Mouse (Mus musculus) C2C12 (cell line): ENCODE data around the gene Skp1a. TPM values are rescaled to one million over a fixed set of nuclear protein-coding genes. Genes with fewer than 3 reads are reported as not detected.

Experiments used
- H3K27me3 ChIP-seq: one replicate; pipeline ENCODE4 v1.6.1; 2011; ENCODE audit not compliant: control insufficient read depth, insufficient read depth, insufficient read length
- H3K36me3 ChIP-seq: one replicate; pipeline ENCODE4 v1.6.1; 2011; ENCODE audit not compliant: control insufficient read depth, insufficient read depth
- H3K4me3 ChIP-seq: one replicate; pipeline ENCODE4 v1.5.1; 2011; ENCODE audit warnings: mild to moderate bottlenecking, control low read depth; ENCODE audit not compliant: poor library complexity, insufficient read depth, severe bottlenecking
- H3K79me2 ChIP-seq: one replicate; pipeline ENCODE4 v1.6.1; 2011; ENCODE audit not compliant: control insufficient read depth, insufficient read depth
- H3K79me3 ChIP-seq: one replicate; pipeline ENCODE4 v1.6.1; 2011; ENCODE audit warnings: low read depth, control low read depth
- H3ac ChIP-seq: one replicate; pipeline ENCODE3; 2011; ENCODE audit warnings: low read depth; ENCODE audit not compliant: control insufficient read depth, insufficient read length
- CEBPB ChIP-seq: IDR thresholded peaks from one replicate; pipeline ENCODE4 v1.6.1; 2011; ENCODE audit warnings: low read depth, mild to moderate bottlenecking, control low read depth, moderate library complexity
- CTCF ChIP-seq: IDR thresholded peaks from one replicate; pipeline ENCODE4 v1.5.1; 2011; ENCODE audit not compliant: control insufficient read depth, insufficient read depth, insufficient read length
- FOSL1 ChIP-seq: IDR thresholded peaks from one replicate; pipeline ENCODE4 v1.8.0; 2011; ENCODE audit warnings: mild to moderate bottlenecking, low read length; ENCODE audit not compliant: poor library complexity, insufficient read depth, severe bottlenecking
- MAX ChIP-seq: IDR thresholded peaks from one replicate; pipeline ENCODE4 v1.6.1; 2011; ENCODE audit warnings: mild to moderate bottlenecking, control low read depth
- MYOD1 ChIP-seq: IDR thresholded peaks from one replicate; pipeline ENCODE4 v1.6.1; 2011; ENCODE audit warnings: low read depth; ENCODE audit not compliant: control insufficient read depth, insufficient read length
- MYOG ChIP-seq: IDR thresholded peaks from one replicate; pipeline ENCODE4 v1.6.1; 2011; ENCODE audit not compliant: control insufficient read depth, insufficient read length; ENCODE audit errors: extremely low read depth
- USF1 ChIP-seq: IDR thresholded peaks from one replicate; pipeline ENCODE4 v1.6.1; 2011; ENCODE audit warnings: low read depth, mild to moderate bottlenecking, control low read depth, moderate library complexity
- polyA plus RNA-seq: library from polyadenylated mRNA; unstranded; fragments of >200 nt; fragmentation: generic; extraction: Trizol; gene quantifications from one replicate; pipeline ENCODE4 v1.2.1, GENCODE M21; 2012; ENCODE audit warnings: missing spikeins

Gene Skp1a
- polyA plus RNA-seq, 1 experiment = 149 TPM

DNA sequence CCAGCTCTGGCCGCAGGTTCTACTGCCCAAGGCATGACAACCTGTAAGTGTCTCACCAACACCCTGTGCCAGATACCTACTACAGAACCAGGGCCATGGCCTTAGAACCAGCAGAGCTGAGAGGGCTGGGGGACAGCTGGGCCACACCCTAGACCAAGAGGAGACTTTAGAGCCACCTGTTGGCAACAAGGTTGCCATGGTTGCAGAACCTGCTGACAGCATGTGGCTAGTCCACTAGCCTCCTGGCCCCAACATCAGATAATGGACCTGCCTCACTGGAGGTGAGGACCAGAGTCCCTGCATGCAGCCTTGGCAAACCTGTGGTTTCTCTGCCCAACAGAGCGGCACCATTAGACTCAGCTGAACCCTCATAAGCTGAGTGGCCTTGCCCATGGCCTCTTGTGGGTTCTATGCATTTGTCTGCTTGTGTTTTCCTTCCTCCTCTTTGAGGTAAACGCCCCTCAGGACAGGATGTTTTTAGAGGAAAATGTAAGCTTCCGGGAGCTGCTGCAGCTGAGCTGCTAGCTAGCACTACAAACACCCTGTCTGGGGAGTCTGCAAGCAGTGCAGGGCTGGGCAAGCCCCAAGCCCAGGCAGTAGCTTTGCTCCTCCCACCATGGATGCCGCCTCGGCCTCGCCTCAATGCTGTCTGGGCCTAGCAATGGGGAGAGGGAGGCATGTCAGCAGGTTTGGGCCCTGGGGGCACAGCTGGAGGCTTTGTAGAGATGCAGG is 36.5 kb downstream of the Skp1a start:
- Histone ChIP-seq H3ac (no peak overlapping the region), H3K36me3 (no peaks in the 10 kb centered on the region), H3K79me2 (no peaks in the 10 kb centered on the region), H3K4me3 (no peak overlapping the region), H3K27me3 (no peaks in the 10 kb centered on the region), H3K79me3 (no peaks in the 10 kb centered on the region)
- TF ChIP-seq USF1 = no peak

DNA sequence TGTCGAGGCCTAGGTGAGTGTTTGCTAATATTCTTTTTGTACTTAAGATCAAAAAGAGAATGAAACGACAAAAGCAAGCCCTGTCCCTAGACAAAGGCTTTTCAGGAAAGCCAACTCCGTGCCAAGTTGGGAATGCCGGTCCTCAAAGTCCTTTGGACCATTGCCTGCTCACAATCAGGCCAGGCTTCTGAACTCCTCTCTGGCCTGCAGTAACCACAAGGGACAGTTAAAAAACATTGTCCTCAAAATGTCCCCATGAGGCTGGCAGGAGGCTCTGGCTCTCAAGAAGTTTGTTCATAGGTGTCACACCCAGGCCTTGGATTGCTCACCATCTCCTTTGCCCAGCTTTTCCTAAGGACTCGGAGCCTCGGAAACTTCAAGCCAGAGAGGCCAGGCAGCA is 38.0 kb downstream of the Skp1a start:
- H3K27me3 ChIP-seq = no peaks in the 10 kb centered on the region
- no peak for TF ChIP-seq MYOD1
- TF ChIP-seq MAX = no peak
- no peak for TF ChIP-seq FOSL1
- TF ChIP-seq MYOG = no peak
- no peak for TF ChIP-seq CEBPB
- no peak for TF ChIP-seq USF1
- TF ChIP-seq CTCF = no peak
- no peak overlapping the region for H3K4me3 ChIP-seq
- H3ac ChIP-seq = no peak overlapping the region
- no peaks in the 10 kb centered on the region for H3K79me2 ChIP-seq
- H3K36me3 ChIP-seq = no peaks in the 10 kb centered on the region
- H3K79me3 ChIP-seq = no peaks in the 10 kb centered on the region

DNA sequence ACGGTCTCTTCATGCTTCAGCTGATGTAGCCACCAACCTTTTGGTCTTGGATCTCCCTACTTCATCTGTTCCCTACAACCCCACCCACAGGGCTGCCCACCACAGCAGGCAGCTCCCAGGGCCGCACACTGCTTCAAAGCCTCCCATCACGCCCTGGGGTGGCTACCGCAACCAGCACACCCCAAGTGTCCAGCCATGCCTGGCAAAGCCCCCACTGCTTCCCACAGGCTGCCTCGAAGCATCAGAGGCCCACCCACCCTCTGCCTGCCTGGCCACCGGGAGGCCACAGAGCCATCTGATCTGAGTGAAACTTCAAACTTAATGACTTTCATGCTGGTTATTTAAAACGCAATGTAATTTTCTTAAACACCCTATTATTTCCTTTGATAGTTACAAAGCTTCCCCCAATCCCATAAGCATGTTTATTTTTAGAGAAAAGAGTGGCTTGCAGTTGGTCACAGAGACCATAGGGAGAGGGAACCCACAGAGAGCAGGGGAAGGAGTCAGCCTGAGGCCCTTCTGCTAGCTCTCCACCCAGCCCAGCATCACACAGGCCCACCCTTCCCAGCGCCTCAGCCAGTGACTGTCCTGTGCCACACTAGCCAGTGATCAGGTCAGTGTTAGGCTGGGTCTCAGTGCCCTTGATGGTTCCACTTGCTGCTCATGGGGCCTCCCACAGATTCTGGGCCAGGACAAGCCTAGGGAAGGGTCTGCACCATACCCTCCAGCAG is 40.1 kb downstream of the Skp1a start:
- H3K27me3 ChIP-seq = no peaks in the 10 kb centered on the region
- TF ChIP-seq CTCF = no peak
- no peak for TF ChIP-seq FOSL1
- no peak for TF ChIP-seq MYOG

DNA sequence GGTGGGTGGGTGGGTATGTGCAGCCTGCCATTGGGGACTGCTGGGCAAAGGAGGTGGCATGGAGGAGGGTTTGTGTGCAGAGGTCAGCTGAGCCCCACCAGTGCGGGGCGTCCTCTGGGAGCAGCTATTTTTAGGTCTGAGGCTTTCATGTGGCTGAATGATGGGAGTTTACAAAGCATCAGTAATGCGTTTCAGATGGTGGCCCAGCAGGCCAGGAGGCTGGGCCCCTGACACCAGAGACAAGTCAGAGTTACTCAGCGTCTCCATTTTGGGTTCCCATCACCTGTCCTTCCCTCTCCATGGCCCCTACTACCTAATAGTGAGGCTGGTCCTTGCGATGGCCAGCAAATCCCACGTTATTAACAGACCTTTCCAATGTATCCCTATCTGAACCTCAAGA is 40.8 kb downstream of the Skp1a start:
- Histone ChIP-seq H3K27me3 (no peaks in the 10 kb centered on the region), H3ac (no peak overlapping the region), H3K4me3 (no peak overlapping the region), H3K79me2 (no peaks in the 10 kb centered on the region), H3K79me3 (no peaks in the 10 kb centered on the region), H3K36me3 (no peaks in the 10 kb centered on the region)
- TF ChIP-seq MAX = no peak
- no peak for TF ChIP-seq CEBPB
- no peak for TF ChIP-seq FOSL1
- no peak for TF ChIP-seq USF1
- peak; percentile 56 for TF ChIP-seq MYOD1
- no peak for TF ChIP-seq MYOG
- no peak for TF ChIP-seq CTCF

More for the DNA sequence above, 40.1 kb downstream of the Skp1a start:
- H3K79me2 ChIP-seq = no peaks in the 10 kb centered on the region
- H3K36me3 ChIP-seq = no peaks in the 10 kb centered on the region
- H3K4me3 ChIP-seq = no peak overlapping the region
- no peaks in the 10 kb centered on the region for H3K79me3 ChIP-seq
- no peak overlapping the region for H3ac ChIP-seq

DNA sequence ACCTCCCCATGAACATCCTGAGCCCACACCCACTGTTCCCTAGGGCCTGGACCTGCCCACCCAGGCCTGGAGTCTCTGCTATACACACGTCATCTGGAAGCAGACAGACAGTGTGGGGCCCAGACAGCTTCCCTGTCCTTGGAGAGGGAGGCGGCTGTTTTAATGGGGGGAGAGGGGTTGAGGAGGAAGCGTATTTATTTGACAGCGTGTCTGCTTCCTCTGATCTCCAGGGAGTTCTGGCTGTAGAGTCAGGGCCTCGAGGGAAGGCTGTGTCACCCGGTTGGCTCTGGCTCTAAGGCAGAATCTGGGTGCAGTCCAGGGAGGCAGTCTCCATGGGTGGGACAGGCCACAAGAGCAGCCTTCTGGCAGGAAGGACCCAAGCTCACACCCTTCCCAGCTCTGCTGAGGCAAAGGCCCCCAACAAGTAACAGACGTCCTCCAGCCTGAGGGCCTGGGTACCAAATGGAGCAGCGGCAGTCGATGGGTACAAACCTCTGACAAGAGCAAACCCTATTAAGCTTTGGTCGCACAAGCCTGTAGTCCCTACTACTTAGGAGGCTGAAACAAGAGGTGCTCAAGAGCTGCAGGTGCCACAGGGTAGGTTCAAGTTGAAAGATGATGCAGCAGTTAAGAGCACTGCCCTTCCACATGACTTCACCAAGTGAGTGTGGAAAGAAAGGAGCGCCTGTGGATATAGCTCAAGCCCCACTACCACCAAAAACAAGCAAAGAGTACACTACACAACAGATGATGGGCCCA is 41.6 kb downstream of the Skp1a start:
- Histone ChIP-seq H3K27me3 (no peaks in the 10 kb centered on the region), H3K79me2 (no peaks in the 10 kb centered on the region), H3K36me3 (no peaks in the 10 kb centered on the region), H3K4me3 (no peak overlapping the region), H3ac (no peak overlapping the region), H3K79me3 (no peaks in the 10 kb centered on the region)
- no peak for TF ChIP-seq MAX
- no peak for TF ChIP-seq CEBPB
- no peak for TF ChIP-seq MYOG
- no peak for TF ChIP-seq CTCF
- TF ChIP-seq FOSL1 = no peak
- TF ChIP-seq USF1 = no peak
- no peak for TF ChIP-seq MYOD1
